Mouse (Mus musculus) testis, adult 2 months (tissue): ENCODE data around the gene Apba3.

Experiments used
- CTCF ChIP-seq: fragments of 200-500 bp; IDR thresholded peaks from 2 replicates; pipeline ENCODE4 v1.5.1; 2012; ENCODE audit warnings: low read depth, mild to moderate bottlenecking, inconsistent platforms, low read length, moderate library complexity; ENCODE audit not compliant: control insufficient read depth, insufficient read depth, insufficient replicate concordance
- POLR2A ChIP-seq: fragments of 200-500 bp; IDR thresholded peaks from 2 replicates; pipeline ENCODE4 v1.6.1; 2012; ENCODE audit warnings: low read depth, mild to moderate bottlenecking, inconsistent platforms, low read length, moderate library complexity; ENCODE audit not compliant: control insufficient read depth

GRCm38 (mm10) chr10:81298369-81299100 is 31.8 kb downstream of the Apba3 start:
- TF ChIP-seq CTCF: no peak
- no peak for TF ChIP-seq POLR2A
